Mouse (Mus musculus) right cerebral cortex, postnatal 14 days (tissue): ENCODE data around the gene Hhex.

ENCODE experiments used
- DNase-seq: peaks from one replicate; pipeline ENCODE4 v3.0.0; 2022

Gene Hhex

DNA sequence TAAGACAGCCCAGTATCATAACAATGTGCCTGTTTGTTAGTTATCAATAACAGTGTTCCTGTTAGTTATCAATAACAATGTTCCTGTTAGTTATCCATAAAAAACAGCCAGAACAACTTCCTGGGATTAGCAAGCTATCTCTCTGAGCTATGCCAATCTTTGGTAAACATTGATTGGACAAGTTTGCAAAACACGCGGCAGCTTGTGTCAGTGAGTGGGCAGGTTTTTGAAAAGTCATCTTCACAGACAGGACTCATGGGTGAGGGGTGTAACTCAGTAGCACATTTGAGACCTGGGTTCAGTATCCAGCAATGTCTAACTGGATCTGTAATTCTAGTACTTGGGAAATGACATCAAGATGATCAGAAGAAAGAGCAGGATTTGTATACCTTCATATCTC is 20.9 kb downstream of the Hhex start:
- DNase-seq, result no peak

DNA sequence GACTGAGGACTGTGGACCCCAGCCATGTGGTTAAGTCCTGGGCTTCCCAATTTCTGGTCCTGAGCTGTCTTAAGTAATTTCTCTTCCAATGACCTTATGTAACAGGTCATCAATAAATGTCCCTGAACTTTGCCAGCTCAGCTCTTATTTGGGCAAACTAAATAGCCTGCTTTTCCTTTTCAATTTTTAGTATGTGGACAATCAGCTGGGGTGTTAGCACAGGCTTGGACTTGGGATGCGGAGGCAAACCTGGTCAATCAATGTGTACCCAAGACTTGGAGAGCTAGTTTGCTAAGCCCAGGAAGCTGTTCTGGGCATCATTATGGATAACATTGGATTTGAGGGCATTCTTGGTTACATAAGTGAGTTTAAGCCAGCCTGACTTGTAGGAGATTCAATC is 21.4 kb downstream of the Hhex start:
- no peak for DNase-seq

DNA sequence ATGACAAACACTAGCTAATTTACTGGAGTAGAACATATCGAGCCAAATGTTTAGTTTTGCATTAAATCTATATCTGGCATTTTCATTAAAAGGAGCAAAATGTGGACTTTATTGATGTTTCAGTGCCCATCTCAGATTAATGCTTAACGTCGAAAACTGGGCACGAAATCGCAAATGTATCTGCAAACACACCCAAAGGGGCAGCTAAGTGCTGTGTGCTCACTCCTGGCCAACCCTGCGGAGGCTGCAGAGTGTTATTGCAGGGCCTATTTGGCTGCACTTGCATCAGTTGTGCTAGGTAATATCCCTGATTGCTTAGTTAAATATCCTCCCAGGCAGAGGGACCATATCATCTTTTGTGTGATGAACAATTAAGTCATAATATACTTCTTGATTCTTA is 23.4 kb downstream of the Hhex start:
- DNase-seq, result no peak

DNA sequence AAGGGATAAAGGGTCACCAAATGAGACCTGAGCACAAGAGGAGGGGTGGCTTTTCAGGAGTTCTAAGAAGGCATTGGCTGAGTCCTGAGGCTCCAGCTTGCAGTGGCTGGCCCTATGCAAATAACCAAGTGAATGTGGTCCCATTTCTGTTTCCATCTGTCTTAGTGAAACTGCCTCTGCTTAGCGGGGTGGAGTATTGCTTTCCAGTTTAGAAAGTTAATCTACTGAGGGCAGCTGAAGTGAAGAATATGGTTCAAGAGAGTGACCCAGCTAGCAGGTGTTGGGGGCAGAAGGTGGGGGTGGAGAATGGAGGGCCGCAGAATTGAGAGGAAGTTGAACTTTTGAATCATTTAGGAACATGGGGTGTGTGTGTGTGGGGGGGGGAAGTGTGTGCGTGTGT is 31.8 kb downstream of the Hhex start:
- no peak for DNase-seq

DNA sequence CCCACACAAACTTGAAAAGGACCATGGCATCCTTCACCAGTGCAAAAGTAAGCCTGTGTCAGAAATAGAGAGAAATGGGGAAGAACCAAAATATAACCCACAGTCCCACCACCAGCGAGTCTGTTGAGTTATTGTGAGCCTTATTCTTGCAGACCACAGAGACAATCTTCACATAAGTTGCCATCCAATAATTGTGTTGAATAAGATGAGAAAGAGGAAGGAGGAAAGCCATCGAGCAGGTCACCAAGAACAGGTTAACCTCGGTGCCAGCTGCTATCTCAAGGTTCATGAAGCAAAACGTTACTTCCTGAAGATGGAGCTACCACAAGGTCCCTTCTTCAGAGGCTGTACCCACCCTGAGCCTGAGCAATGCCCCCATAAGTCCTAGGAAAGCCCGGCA is 32.4 kb downstream of the Hhex start:
- no peak for DNase-seq

DNA sequence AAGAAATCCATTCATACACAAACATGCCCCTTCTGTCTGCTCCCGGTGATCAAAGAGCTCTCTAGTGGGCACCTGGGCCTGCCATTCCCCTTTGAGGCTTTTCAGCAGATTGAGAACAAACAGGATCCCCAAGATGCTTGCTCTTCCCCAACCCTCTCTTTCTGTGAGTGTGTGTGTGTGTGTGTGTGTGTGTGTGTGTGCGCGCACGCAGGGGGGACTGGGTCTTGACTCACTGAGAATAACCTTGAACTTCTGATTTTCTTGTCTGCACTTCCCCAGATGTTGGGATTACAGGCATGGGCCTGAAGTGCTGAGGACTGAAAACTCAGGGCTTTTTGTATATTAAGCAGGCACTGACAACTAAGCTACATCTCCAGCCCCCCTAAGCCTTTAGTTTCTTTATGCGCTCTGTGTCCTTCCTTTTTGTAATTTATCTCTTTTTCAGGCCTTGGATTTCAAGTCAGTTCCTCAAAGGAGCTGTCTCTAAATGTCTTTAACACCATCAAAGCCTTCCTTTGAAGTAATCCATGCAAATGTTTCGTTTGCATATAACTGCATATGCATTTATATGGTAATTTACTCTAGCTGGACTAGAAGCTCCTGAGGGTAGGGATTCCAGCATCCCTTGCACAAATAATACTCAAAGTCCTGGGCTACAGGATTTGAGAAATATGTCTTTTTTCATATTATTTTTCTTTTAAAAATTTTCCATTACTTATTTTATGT is 34.4 kb downstream of the Hhex start:
- no peak for DNase-seq

DNA sequence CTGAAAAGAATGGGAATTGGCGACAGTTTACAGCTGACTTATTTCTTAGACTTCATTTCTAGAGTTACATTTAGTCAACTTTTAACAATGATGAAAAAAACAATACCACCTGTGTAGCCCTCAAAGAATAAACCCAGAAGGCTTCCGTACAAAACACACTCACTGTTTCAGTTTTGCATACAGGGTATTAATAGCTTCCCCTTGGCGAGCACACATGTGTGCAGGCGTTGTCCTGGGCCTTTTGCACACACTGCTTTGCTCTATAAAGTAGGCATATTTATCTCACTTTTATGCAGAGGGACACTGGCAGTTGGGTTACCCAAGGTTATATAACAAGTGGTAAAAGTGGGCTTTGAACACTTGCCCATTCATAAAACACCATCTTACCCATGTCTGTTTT is 37.1 kb downstream of the Hhex start:
- no peak for DNase-seq

DNA sequence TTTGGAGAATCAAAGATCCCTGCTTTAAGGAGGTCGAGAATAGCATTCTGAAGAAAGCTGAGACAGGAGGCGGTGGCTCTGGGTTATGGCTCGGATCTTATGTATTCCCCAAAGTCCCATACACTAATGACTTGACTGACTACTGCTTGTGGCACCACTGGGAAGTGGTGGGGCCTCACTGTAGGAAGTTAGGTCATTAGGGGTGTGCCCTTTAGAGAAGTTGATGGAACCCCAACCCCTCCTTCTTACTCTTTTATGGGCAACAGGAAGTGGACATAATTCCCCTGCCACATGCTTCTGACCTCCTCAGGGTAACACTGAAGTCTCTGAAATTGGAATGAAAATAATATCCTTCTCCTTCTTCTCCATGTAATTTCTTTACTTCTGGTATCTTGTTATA is 38.0 kb downstream of the Hhex start:
- no peak for DNase-seq

DNA sequence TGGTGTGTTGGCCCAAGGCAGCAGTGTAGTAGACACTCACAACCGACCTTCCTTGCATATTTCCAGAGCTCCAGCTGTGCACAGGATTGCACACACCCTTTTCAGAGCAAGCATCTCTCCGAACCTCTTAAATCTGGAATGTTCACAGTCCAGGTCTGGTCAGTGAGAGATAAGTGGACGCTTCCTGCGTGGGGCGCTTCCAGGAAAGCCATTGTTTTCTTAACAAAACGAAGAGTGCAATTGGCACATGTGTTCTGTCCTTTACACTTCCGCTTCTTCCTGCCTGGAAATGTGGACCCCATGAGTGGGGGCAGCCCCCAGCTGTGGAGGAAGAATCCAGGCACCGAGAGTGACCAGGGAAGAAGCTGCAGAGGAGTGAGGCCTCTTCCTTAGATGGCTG is 47.1 kb downstream of the Hhex start:
- DNase-seq, result no peak

DNA sequence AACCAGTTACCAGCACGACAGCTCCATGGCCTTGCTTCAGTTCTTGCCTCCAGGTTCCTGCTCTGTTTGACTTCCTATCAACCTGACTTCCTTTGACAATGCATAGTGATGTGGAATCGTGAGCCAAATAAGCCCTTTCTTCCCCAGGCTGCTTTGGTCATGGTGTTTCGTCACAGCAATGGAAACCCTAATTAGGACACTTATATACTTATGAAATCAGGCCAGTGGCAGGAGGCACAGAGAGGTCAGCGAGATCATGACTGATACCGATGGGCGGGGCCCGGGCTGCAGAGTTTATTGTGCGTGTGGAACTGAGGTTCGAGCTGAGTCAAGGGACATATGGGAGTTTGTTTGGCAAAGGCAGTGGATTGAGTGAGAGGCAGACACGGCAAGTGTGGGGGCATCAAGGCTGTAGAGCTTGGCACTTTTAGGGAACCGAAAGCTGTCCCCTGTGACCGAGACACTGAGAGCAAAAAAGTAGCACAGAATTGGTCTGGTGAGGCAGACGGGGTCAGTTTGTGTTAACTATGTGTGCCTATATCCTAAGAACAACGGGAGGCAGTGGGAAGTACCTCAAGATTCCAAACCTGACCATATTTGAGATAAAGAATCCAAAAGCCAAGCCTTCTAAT is 48.1 kb downstream of the Hhex start:
- no peak for DNase-seq

DNA sequence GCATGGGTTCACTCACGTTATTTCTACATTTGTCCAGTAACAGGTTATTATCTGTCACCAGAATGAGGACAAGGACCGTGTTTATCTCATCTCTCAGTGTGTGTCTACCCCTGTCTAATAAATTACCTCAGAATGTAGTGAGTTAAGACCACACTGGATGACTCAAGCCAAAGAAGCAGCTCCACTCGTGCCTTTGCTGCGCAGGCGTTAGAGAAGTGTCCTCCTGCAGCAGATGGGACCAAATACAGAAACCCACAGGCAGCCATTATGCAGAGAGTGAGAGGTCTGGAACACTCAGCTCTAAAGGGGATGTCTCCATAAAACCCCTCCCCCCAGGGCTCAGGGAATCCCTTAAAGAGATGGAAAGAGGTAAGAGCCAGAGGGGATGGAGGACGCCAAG is 50.2 kb downstream of the Hhex start:
- DNase-seq, result no peak

DNA sequence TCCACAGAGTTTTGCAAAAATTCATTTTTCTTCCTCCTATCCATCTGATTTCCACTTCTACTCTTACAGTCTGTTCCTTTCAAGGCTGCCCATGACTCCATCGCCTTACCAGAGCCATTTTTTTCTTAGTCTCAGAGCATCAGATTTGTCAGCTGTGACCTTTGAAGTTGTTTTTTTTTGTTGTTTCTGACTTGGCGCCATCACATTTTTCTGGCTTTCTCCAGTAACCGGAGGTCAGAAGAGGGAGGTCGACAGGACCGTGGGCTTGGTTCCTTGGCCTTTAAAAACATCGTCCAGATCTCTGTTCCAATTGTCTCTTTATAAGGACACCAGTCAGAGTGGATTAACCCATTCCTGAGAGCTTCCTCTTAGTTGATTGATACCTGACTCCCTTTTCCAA is 52.2 kb downstream of the Hhex start:
- no peak for DNase-seq

DNA sequence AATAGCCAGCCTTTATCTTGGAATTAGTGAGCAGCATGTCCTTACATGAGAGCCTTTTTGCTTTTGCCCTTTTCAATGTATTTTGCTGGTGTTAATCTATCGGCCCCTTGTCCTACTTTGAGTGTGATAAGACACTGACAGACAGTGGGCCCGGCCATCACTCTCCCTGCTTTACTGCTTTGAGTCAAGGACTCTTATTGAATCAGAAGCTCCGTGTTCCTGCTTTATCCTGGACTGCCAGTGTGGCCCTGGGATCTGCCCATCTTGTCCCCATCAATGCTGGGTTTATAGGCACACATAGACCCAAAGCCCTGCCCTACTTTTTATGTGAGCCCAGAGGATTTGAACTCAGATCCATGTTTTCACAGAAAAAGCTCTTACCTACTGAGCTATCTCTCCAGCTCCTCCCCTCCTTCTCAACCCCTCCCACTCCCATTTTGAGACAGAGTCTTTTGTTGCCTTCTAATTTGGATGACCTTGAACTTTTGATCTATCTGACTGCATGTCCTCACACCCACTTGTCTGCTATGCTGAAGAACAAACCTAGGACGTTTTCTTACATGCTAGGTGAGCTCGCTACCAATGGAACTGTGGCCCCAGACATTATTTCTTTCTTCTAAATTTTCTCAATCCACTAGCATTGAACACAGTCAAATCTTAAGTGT is 53.3 kb downstream of the Hhex start:
- DNase-seq, result no peak

DNA sequence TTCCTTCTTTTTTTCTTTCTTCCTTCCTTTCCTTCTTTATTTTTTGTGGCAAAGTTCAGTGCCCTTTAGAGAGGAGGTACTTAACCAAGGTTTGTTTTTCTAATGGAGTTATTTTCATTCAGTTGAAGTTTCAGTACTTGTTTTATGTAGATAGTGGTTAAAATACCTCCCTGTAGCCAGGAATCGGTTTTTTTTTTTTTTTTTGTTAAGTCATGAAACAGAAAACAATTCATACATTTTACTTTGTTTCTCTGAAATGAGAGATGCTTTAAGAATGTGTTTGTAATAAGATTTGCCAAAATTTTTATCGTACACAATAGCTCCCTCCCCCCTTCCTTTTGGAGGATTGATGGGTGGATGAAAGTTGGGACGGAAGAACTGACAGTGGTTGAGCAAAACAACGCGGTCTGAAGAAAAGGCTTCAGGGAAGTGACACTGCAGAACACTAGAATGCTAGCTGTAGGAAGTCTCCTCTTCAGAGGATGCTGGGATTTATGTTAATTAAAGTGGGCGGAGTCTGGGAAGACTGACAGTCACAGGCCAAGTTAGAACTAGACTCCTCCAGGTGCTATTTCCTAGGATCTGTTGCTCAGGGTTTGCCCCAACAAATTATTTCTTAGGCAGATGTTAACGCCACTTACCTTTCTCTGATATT is 54.1 kb downstream of the Hhex start:
- no peak for DNase-seq
